Mouse (Mus musculus): ENCODE data around the gene Slc22a29.
"Not testable (repeated sequence)": the region's sequence is repeated elsewhere in the genome, so short reads cannot be mapped to it uniquely, and the experiment has no call there.

Slc22a29 gene

GRCm38 (mm10) chr19:8218800-8219199 lies at the start of gene Slc22a29:
Gene Slc22a29 (minus strand): TSS chr19:8218900.
- no peak for DNase-seq

- DNase-seq: no peak
Measured at GRCm38 (mm10) chr19:8265324-8265723, 46.6 kb upstream of the Slc22a29 start.

DNA sequence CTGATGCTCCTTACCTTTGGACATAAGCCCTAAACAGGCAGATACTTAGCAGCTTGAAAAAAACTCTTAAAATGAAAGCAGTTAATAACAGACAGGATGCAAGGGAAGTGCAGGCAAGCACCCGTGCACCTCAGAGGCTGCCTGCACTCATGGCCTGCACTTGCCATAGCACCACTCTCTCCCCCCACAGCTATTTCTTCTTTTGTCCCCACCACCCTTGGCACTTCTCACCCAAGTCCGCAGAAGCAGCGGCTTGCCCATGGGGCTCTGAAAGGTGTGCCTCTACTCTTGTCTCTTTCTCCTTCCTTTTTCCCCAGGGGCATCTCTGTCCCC lies 34.0 kb upstream of the Slc22a29 start:
- no peak for DNase-seq

- peak; percentile 94 for DNase-seq
Measured at GRCm38 (mm10) chr19:8251896-8252704, 33.4 kb upstream of the Slc22a29 start.

- DNase-seq: no peak
Measured at GRCm38 (mm10) chr19:8228916-8229315, 10.2 kb upstream of the Slc22a29 start.

DNA sequence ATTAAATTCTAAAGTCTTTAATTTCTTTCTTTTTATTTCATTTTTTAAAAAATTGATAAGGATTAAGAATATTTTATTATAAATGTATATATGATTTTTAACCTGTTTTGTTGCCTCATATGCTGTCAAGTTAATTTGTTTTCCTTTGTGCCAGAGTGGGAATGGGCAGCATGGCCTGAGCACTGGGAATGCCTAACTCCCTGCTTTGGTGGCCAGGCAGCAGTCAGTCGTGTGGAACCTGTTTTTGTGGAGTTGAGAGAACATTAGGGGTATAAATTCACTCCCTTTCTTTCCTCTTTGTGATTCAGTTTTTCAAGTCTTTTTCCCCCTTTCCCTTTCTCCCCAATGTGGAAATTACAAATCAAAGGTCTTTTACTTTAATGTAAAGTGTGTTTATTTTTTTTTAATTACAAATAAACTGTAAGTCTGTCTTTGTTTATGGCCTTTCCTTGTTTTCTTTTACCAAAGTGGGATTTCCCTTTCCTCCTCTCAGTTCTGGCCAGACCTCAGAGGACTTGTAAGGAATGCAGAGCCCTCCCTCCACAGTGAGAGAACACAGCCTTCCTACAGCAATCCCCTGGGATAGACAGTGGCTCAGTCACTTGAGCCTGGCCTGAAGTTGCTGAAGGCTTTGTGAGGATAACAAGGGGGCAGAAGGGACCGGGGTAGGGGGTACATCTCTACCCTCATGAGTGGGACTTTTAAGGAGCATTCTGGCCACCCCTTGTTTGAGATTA lies 69.7 kb downstream of the Slc22a29 start:
- no peak for DNase-seq

GRCm38 (mm10) chr19:8142716-8143115 lies 76.0 kb downstream of the Slc22a29 start:
- DNase-seq: not testable (repeated sequence)

DNA sequence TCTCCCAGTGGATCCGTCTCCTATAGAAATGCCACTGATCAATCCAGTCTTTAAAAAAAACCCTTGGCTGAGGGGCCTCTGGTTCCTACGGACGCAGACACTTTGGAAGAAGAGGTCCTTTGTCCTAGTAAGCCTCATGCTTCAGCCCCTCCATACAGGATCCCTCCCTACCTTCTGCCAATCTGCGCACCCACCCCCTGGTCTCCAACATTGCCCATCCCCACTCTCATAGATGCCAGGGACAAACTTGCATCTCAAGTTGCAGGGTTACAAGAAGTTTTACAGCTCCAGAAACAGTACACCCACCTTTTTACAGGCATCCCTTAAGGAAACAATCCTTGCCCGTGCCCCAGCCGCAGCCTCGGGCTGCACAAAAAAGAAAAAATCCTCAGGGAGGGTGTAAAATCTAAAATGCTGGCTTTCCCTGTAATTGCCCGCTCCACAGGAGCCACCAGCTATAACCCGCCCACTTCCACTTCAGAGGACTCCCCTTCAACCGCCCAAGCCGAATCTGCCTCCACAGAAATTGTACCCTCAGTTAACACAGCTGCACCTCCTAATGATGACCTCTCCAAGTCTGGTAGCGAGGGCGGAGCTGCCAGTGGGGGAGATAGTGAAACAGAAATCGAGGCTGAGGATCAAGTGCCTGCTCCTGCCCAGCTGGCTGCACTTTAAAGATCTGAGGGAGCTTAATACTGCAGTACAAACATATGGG lies 84.4 kb downstream of the Slc22a29 start:
- DNase-seq: not testable (repeated sequence)

- not testable (repeated sequence) for DNase-seq
Measured at GRCm38 (mm10) chr19:8131881-8132280, 86.8 kb downstream of the Slc22a29 start, which contains the start of gene Slc22a28. Gene Slc22a28 (minus strand): TSS chr19:8131982.

Data from heart, adult 11 months (tissue).